ENCODE assay signal across 20 mouse cellular contexts in the genomic region with DNA sequence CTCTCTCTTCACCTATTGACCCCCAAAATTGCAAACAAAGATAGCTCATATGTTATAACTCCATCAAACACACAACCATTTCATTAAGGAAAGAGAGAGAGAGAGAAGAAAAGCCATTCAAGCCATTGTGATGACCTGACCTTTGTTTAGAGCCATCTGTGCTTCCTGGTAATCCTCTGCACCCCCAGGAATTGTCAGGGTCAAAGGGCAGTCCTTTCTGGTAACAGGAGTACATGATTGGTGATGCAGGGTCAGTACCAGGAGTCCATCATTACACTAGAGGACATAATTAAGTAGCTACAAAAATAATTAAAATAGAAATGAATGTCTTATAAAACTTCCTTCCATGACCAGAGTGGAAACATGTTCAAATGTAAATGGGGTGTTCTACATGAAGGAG.
DNase-seq lines count a peak whose midpoint lies in the region; ATAC-seq lines count a peak whose summit lies in the region.
"Had no signal": no experiment of that assay in that cellular context is flagged by ENCODE, and none has a peak within 500 bp of the region (broad histone marks: within the 10 kb centered on the region; RNA-seq: fewer than 3 reads in every experiment).

No protein-coding gene starts in this region.

- peak; percentile 54 for DNase-seq in hindbrain, embryonic 11.5 days (ENCODE audit: low spot score)
- DNase-seq in hindbrain, embryonic 14.5 days (ENCODE audit: low spot score), result no peak
- DNase-seq in midbrain, embryonic 14.5 days, result no peak
- peak; percentile 54 for DNase-seq in embryo, embryonic 11 days
- no peak for DNase-seq in lung, postnatal 25 days (ENCODE audit: low spot score)
- DNase-seq: adrenal gland, postnatal 14 days; cerebellum, adult 18-20 months; cerebellum, adult 9-11 months; cerebellum, postnatal 36 days; forebrain, postnatal 0 days; gastrocnemius, postnatal 14 days; heart, postnatal 36 days had no signal

- no peak overlapping the region for H3K4me2 ChIP-seq in hindbrain, embryonic 11.5 days (replicated peaks; ENCODE audit: low read depth, low read length)
- no peak overlapping the region for H3K4me2 ChIP-seq in hindbrain, embryonic 14.5 days (replicated peaks)
- no peak overlapping the region for H3K4me2 ChIP-seq in midbrain, embryonic 12.5 days (replicated peaks)
- no peak overlapping the region for H3K4me2 ChIP-seq in midbrain, embryonic 14.5 days (ENCODE audit: low read length)
- H3K4me2 ChIP-seq: embryonic facial prominence, embryonic 13.5 days; forebrain, embryonic 13.5 days; heart, embryonic 12.5 days; hindbrain, embryonic 15.5 days had no signal

- no peak for ATAC-seq in hindbrain, embryonic 11.5 days (ENCODE audit: low FRiP score)
- no peak for ATAC-seq in hindbrain, embryonic 14.5 days (ENCODE audit: low FRiP score)
- peak; percentile 51; the same call in 1 of the 2 replicates for ATAC-seq in midbrain, embryonic 12.5 days (ENCODE audit: low FRiP score, low read depth)
- ATAC-seq in midbrain, embryonic 14.5 days (ENCODE audit: low FRiP score, low TSS enrichment), result no peak
- ATAC-seq: activated CD4-positive, CD25-positive, alpha-beta regulatory T cell, adult 4 months; forebrain, embryonic 13.5 days; forebrain, postnatal 0 days; Patski had no signal

- H3K27ac ChIP-seq in hindbrain, embryonic 11.5 days (ENCODE audit: low read depth, low read length), result no peak overlapping the region
- no peak overlapping the region for H3K27ac ChIP-seq in hindbrain, embryonic 14.5 days
- no peak overlapping the region for H3K27ac ChIP-seq in midbrain, embryonic 12.5 days (replicated peaks)
- H3K27ac ChIP-seq in midbrain, embryonic 14.5 days (replicated peaks; ENCODE audit: low read depth, low read length), result no peak overlapping the region
- H3K27ac ChIP-seq: embryonic facial prominence, embryonic 13.5 days; forebrain, embryonic 13.5 days; hindbrain, embryonic 15.5 days had no signal

- H3K4me3 ChIP-seq in hindbrain, embryonic 11.5 days (ENCODE audit: low read depth, low read length), result no peak overlapping the region
- no peak overlapping the region for H3K4me3 ChIP-seq in hindbrain, embryonic 14.5 days (replicated peaks; ENCODE audit: low read length)
- H3K4me3 ChIP-seq in midbrain, embryonic 12.5 days, result no peak overlapping the region
- H3K4me3 ChIP-seq in midbrain, embryonic 14.5 days (replicated peaks; ENCODE audit: low read depth, low read length), result no peak overlapping the region
- H3K4me3 ChIP-seq: embryonic facial prominence, embryonic 13.5 days; forebrain, embryonic 13.5 days; heart, embryonic 12.5 days; hindbrain, embryonic 15.5 days had no signal

- H3K9ac ChIP-seq in hindbrain, embryonic 11.5 days (ENCODE audit: low read depth, low read length), result no peak overlapping the region
- H3K9ac ChIP-seq in hindbrain, embryonic 14.5 days, result no peak overlapping the region
- H3K9ac ChIP-seq in midbrain, embryonic 12.5 days (replicated peaks), result no peak overlapping the region
- no peak overlapping the region for H3K9ac ChIP-seq in midbrain, embryonic 14.5 days (replicated peaks; ENCODE audit: low read length)
- H3K9ac ChIP-seq: embryonic facial prominence, embryonic 13.5 days; forebrain, embryonic 13.5 days; forebrain, postnatal 0 days; heart, embryonic 12.5 days; hindbrain, embryonic 15.5 days had no signal

- no peaks in the 10 kb centered on the region for H3K4me1 ChIP-seq in hindbrain, embryonic 11.5 days (replicated peaks; ENCODE audit: control insufficient read depth, insufficient read depth, low read length)
- H3K4me1 ChIP-seq in hindbrain, embryonic 14.5 days (replicated peaks; ENCODE audit: control insufficient read depth, insufficient read depth, low read length), result peaks cover 9% of the 10 kb centered on the region; the same call in 1 of the 2 replicates
- peaks cover 11% of the 10 kb centered on the region for H3K4me1 ChIP-seq in midbrain, embryonic 12.5 days
- H3K4me1 ChIP-seq in midbrain, embryonic 14.5 days (ENCODE audit: control insufficient read depth, insufficient read depth, low read length), result peaks cover 18% of the 10 kb centered on the region

- no peaks in the 10 kb centered on the region for H3K36me3 ChIP-seq in hindbrain, embryonic 11.5 days (ENCODE audit: control insufficient read depth, insufficient read depth, low read length)
- no peaks in the 10 kb centered on the region for H3K36me3 ChIP-seq in hindbrain, embryonic 14.5 days (replicated peaks; ENCODE audit: control insufficient read depth, insufficient read depth)
- no peaks in the 10 kb centered on the region for H3K36me3 ChIP-seq in midbrain, embryonic 12.5 days
- no peaks in the 10 kb centered on the region for H3K36me3 ChIP-seq in midbrain, embryonic 14.5 days (ENCODE audit: control insufficient read depth, insufficient read depth, low read length)
- H3K36me3 ChIP-seq: embryonic facial prominence, embryonic 13.5 days; heart, embryonic 12.5 days; hindbrain, embryonic 15.5 days had no signal

- no peaks in the 10 kb centered on the region for H3K27me3 ChIP-seq in hindbrain, embryonic 11.5 days (ENCODE audit: control insufficient read depth, insufficient read depth, low read length)
- no peaks in the 10 kb centered on the region for H3K27me3 ChIP-seq in hindbrain, embryonic 14.5 days (ENCODE audit: control insufficient read depth, insufficient read depth, low read length)
- H3K27me3 ChIP-seq in midbrain, embryonic 12.5 days, result no peaks in the 10 kb centered on the region; the same call in 1 of the 2 replicates
- no peaks in the 10 kb centered on the region for H3K27me3 ChIP-seq in midbrain, embryonic 14.5 days (ENCODE audit: control insufficient read depth, insufficient read depth, low read length)
- H3K27me3 ChIP-seq: CH12.LX; heart, embryonic 12.5 days; hindbrain, embryonic 15.5 days; Patski had no signal

- H3K9me3 ChIP-seq in hindbrain, embryonic 11.5 days (ENCODE audit: control insufficient read depth, low read length), result no peaks in the 10 kb centered on the region
- no peaks in the 10 kb centered on the region for H3K9me3 ChIP-seq in hindbrain, embryonic 14.5 days (ENCODE audit: control insufficient read depth, low read length)
- H3K9me3 ChIP-seq in midbrain, embryonic 12.5 days, result no peaks in the 10 kb centered on the region
- H3K9me3 ChIP-seq in midbrain, embryonic 14.5 days (ENCODE audit: control insufficient read depth, low read length), result no peaks in the 10 kb centered on the region
- H3K9me3 ChIP-seq: embryonic facial prominence, embryonic 13.5 days; forebrain, embryonic 13.5 days; heart, embryonic 12.5 days; hindbrain, embryonic 15.5 days had no signal

Comparison
In these comparisons a context has a peak if more than half of its experiments do, and no peak if none do; other contexts are left out.
1. DNase-seq: peak in hindbrain, embryonic 11.5 days (single experiment) and embryo, embryonic 11 days (single experiment); none in hindbrain, embryonic 14.5 days (single experiment), midbrain, embryonic 14.5 days (single experiment) and lung, postnatal 25 days (single experiment).